Mouse (Mus musculus) liver, embryonic 16.5 days (tissue): ENCODE measurements around the gene Btbd6. TPM values are rescaled to one million over a fixed set of nuclear protein-coding genes. Genes with fewer than 3 reads are reported as not detected.

ENCODE experiments used
- ATAC-seq: fragments of 200-750 bp; cut with Nextera tagmentation; 2 replicates; pipeline ENCODE4 v1.8.0; 2017; ENCODE audit warnings: low read depth, mild to moderate bottlenecking, moderate number of reproducible peaks, moderate library complexity
- H3K27ac ChIP-seq: fragments of 300-500 bp; sonication (generic); 2 replicates; pipeline ENCODE4 v1.5.1; 2014; ENCODE audit warnings: mild to moderate bottlenecking, low read length
- H3K27me3 ChIP-seq: fragments of 300-500 bp; sonication (generic); 2 replicates; pipeline ENCODE4 v1.6.1; 2014; ENCODE audit warnings: low read depth, low read length, mixed read lengths; ENCODE audit not compliant: control insufficient read depth, insufficient read depth
- H3K36me3 ChIP-seq: fragments of 300-500 bp; sonication (generic); 2 replicates; pipeline ENCODE4 v1.6.1; 2014; ENCODE audit warnings: mild to moderate bottlenecking; ENCODE audit not compliant: control insufficient read depth, insufficient read depth
- H3K4me1 ChIP-seq: fragments of 300-500 bp; sonication (generic); 2 replicates; pipeline ENCODE4 v1.6.1; 2014; ENCODE audit warnings: low read depth, low read length, mixed read lengths; ENCODE audit not compliant: control insufficient read depth
- H3K4me2 ChIP-seq: fragments of 300-500 bp; sonication (generic); 2 replicates; pipeline ENCODE4 v1.6.1; 2014; ENCODE audit warnings: low read depth, low read length, mixed read lengths
- H3K4me3 ChIP-seq: fragments of 300-500 bp; sonication (generic); 2 replicates; pipeline ENCODE4 v1.5.1; 2014; ENCODE audit warnings: low read depth, mild to moderate bottlenecking, low read length
- H3K9ac ChIP-seq: fragments of 300-500 bp; sonication (generic); 2 replicates; pipeline ENCODE4 v1.6.1; 2014; ENCODE audit warnings: low read depth, low read length
- H3K9me3 ChIP-seq: fragments of 300-500 bp; sonication (generic); replicated peaks from 2 replicates; pipeline ENCODE4 v1.6.1; 2016; ENCODE audit warnings: low read length; ENCODE audit not compliant: control insufficient read depth
- WGBS: fragments of 180-500 bp; shearing (Covaris S2); extraction: QIAGEN DNeasy Blood & Tissue Kit; methylation state at CpG from one replicate; pipeline ENCODE4 v1.1.7; 2014; ENCODE audit not compliant: insufficient replicate concordance; 5-methylcytosine and 5-hydroxymethylcytosine counted together
- polyA plus RNA-seq: library from polyadenylated mRNA; unstranded; fragments of >200 nt; fragmentation: Nextera tagmentation; extraction: Ambion mirVana; gene quantifications from 2 replicates; pipeline ENCODE4 v1.2.1, GENCODE M21; 2015

Btbd6 gene
- polyA plus RNA-seq, 1 experiment from 2014 or later, result 4.5 TPM

DNA sequence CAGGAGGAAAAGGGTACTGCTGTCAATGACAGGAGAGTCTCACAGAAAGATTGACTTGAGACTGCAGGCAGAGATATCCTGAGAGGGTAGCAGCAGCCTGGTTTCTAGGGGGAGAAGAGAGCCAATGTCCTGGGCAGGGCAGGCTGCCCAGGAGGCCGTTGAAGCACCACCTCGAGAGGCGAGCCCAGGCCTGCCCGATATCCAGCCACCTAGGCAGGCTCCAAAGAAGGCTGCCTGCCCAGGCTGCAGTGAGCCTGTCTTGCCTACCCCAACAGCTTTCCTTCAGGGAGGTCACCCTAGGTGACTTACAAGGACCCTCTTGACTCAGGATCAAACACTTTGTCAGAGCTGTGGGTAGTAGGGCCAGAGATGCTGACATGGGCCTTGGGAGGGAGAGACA lies 36.0 kb upstream of the Btbd6 start:
- no peak overlapping the region for H3K27ac ChIP-seq
- ATAC-seq, result no peak
- H3K27me3 ChIP-seq, result peaks cover 2% of the 10 kb centered on the region; the same call in 1 of the 2 replicates
- no peaks in the 10 kb centered on the region for H3K9me3 ChIP-seq
- no peak overlapping the region for H3K4me2 ChIP-seq
- H3K4me3 ChIP-seq, result no peak overlapping the region
- H3K4me1 ChIP-seq, result peaks cover 9% of the 10 kb centered on the region
- no peaks in the 10 kb centered on the region for H3K36me3 ChIP-seq
- H3K9ac ChIP-seq, result no peak overlapping the region
- 89% methylated on average over 4 of the region's 4 CpGs for WGBS

DNA sequence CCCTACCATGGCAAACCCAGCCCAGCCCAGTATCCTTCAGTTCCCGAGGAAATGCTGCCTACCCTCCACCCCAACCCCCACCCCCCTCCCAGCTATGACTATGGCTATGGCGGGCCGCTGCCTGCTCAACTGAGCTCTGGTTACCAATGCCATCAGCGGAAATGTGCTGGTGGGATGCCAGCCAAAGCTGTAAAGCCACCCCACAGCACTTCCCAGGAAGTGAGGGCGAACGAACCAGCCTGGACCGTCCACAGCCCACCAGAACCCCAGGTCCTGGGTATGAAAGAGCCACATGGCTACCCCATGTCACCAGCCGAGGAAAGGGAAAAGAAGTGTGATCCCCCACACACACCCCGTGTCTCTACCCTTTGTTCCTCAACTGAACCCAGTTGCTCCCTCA lies 35.6 kb upstream of the Btbd6 start:
- H3K9me3 ChIP-seq, result no peaks in the 10 kb centered on the region
- no peak for ATAC-seq
- peaks cover 2% of the 10 kb centered on the region; the same call in 1 of the 2 replicates for H3K27me3 ChIP-seq
- H3K4me3 ChIP-seq, result no peak overlapping the region
- no peak overlapping the region for H3K4me2 ChIP-seq
- no peak overlapping the region for H3K27ac ChIP-seq
- 74% methylated on average over 9 of the region's 9 CpGs for WGBS
- no peaks in the 10 kb centered on the region for H3K36me3 ChIP-seq
- peaks cover 9% of the 10 kb centered on the region for H3K4me1 ChIP-seq
- no peak overlapping the region for H3K9ac ChIP-seq

DNA sequence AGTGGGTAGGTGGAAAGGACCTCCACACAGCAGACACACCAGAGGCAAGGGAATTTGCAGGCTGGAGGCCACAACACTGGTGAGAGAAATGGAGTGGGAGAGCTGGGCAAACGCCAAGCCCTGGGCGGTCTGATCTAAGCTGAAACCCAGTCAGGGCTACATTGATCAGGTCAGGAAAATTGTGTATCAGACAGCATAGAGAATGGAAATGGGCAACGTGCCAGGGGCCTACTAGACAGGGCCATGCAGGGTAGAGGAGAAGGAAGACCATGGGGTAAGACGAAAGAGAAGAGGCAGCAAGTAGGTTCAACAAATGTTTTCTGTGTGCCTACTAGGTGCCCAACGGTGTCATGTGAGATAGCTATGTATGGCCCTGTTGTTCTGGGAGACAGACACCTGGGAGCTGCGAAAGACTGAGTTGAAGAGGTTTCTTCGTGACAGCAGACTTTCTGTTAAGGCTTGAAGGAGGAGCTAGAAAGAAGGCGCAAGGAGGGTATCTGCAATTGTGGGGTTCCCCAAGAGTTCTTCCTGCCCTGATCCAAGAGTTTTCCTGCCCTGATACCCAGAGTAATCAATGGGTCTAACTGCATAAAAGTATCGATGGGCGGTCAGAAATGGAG lies 35.0 kb upstream of the Btbd6 start:
- peaks cover 2% of the 10 kb centered on the region; the same call in 1 of the 2 replicates for H3K27me3 ChIP-seq
- no peak for ATAC-seq
- no peaks in the 10 kb centered on the region for H3K9me3 ChIP-seq
- H3K9ac ChIP-seq, result peak overlapping the region; percentile 75; the same call in 1 of the 2 replicates
- 35% methylated on average over 10 of the region's 10 CpGs for WGBS
- H3K27ac ChIP-seq, result no peak overlapping the region; the same call in 1 of the 2 replicates
- H3K4me1 ChIP-seq, result peaks cover 9% of the 10 kb centered on the region
- H3K4me2 ChIP-seq, result peak overlapping the region; percentile 80
- no peaks in the 10 kb centered on the region for H3K36me3 ChIP-seq
- peak overlapping the region; percentile 73 for H3K4me3 ChIP-seq

DNA sequence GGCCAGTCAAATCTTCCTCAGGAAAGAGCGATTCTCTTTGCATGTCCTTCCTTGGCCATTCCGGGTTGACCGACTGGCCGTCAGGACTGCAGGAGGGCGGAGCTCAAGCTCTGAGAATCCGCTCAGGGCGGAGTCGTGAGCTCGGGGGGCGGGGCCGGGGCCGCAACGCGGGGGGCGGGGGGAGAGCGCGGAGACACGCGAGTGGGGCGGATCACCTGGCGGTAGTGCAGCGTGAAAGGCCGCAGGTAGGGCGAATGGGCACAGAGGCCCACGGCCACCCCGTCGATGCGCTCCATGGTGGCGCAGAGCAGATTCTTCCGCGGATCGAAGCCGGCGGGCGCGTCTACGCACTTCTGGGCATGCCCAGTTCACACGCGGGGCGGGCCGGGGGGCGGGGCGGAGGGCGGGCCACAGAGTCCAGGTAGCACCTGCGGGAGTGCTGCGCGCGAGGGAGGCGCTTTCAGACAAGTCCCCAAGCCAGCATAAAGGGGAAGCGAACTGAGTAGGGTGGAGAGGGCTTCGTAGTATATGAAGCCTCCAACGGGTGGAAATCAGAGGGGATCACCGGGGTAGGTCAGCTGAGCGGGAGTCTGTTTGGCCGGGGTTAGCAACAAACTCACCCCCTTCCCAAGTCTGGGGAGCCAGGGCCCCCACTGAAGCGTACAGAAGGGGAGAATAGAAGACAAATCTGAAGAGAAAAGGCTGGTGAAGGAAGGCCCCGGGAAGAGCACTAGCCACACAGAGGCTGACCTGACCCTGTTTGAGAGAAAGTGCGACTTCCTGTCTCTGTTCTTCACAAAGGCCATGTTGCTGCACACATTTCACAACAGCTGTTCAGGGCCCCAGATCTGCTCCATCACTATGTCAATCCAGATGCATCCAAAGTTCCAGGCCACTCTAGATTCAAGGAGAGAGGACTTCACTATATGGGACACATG lies 34.2 kb upstream of the Btbd6 start, which contains the start of gene Nudt14:
Gene Nudt14, minus strand, starts transcription at position 349 of the 938 bp plus-strand sequence.
- H3K4me1 ChIP-seq, result peaks cover 9% of the 10 kb centered on the region
- no peaks in the 10 kb centered on the region for H3K36me3 ChIP-seq
- H3K9me3 ChIP-seq, result no peaks in the 10 kb centered on the region
- peak; percentile 90 for ATAC-seq
- peak within 1 kb of the TSS; percentile 51 for H3K27ac ChIP-seq
- 1% methylated on average over 57 of the region's 58 CpGs for WGBS
- peak within 1 kb of the TSS; percentile 75 for H3K9ac ChIP-seq
- peaks cover 4% of the 10 kb centered on the region for H3K27me3 ChIP-seq
- H3K4me3 ChIP-seq, result peak within 1 kb of the TSS; percentile 73
- peak within 1 kb of the TSS; percentile 80 for H3K4me2 ChIP-seq

DNA sequence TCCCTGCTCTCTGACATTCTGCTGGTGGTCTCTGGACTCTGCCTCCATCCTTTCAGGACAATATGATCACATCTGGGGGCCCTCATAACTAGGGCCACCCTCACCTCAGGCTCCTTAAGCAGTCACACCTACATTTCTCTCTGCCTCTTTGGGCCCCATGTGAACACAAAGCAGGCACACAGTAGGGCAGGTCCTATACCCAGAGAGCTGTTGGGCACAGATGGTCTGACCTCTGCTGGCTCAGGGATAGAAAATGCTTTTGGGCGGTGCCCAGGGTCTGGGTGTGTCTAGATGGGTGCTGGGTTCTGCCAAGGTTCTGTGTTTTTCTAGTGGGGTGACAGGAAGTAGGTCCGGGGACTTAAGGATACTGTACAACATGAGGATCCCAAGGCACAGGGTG lies 32.6 kb upstream of the Btbd6 start:
- Histone ChIP-seq H3K27me3 (peaks cover 12% of the 10 kb centered on the region), H3K4me1 (peaks cover 9% of the 10 kb centered on the region)
- WGBS, result 56% methylated on average over 2 of the region's 2 CpGs

DNA sequence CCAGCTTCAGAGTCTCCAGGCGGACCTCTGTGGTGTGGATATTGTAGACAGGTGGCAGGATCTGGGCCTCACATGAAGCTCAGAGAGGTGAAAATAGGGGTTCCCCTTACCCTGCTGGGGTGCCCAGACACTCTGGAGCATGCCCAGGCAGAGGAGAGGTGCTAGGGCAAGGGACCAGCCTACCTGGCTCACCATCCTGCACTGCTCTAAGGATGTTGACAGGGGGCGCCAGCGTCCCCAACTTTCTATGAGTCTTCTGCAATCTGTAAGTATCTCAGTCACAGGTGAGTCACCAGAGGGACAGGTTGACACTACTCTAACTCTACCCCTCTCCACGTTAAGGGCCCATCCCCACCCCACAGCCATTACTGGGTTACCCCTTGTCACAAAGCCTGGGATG lies 29.0 kb upstream of the Btbd6 start:
- Histone ChIP-seq H3K4me1 (peaks cover 13% of the 10 kb centered on the region), H3K4me2 (no peak overlapping the region), H3K4me3 (no peak overlapping the region), H3K36me3 (no peaks in the 10 kb centered on the region), H3K9ac (no peak overlapping the region), H3K27ac (no peak overlapping the region), H3K9me3 (no peaks in the 10 kb centered on the region), H3K27me3 (peaks cover 45% of the 10 kb centered on the region)
- ATAC-seq, result no peak
- 22% methylated on average over 4 of the region's 4 CpGs for WGBS

More for the DNA sequence above, 32.6 kb upstream of the Btbd6 start:
- no peaks in the 10 kb centered on the region for H3K9me3 ChIP-seq
- H3K27ac ChIP-seq, result no peak overlapping the region
- no peaks in the 10 kb centered on the region for H3K36me3 ChIP-seq
- no peak overlapping the region for H3K4me3 ChIP-seq
- no peak overlapping the region for H3K9ac ChIP-seq
- no peak for ATAC-seq
- H3K4me2 ChIP-seq, result no peak overlapping the region

DNA sequence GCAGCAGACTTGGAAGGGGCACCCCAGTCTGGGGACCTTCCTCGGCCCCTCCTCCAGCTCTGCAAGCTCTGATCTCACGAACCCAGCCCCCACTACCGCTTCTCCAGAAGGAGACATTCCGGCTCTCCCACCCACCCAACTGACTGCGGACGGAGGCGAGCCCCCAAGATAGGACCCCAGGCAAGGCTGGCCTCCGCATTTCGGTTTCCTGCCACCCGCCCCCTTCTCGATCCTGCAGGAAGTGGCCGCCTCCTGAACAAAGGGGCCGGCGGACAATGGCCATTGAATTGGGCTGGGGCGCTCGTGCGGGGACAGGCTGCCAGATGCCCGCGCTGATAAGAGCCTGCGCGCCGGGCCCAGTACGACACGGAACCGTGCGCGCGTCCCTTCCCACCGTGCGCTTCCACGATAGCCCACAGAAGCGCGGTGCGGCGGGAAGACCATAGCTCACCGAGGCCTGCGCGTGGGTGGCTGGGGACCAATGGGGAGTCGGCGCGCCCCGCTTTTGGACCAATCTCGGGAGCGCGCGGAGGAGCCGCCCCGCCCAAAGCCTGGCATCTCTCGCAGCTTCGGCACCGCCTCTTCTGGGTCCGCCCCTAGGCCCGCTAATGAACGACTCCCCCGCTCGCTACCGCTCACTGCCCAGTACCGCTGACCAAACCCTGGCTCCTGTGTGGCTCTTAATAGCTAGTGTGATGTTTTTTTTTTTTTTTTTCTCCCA lies 26.1 kb upstream of the Btbd6 start:
- H3K4me2 ChIP-seq, result peak overlapping the region; percentile 97

DNA sequence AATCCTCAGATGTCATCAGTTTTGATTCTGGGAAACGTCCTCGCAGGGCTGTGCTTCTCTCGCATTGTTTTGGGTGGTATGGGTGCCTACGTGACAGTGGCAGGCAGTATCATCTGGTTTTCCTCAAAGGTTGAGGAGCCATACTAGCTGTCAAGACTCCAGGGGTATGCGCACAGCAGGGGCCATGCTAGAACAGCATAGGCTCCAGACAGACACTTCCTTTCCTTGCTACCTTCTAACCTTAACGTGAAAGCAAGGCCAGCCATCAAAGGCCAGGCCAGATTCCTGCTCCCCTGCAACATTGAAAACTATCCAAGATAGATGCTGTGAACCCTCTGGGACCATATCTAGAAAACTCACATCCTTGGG lies 25.5 kb upstream of the Btbd6 start:
- ATAC-seq, result no peak
- Histone ChIP-seq H3K4me1 (peaks cover 13% of the 10 kb centered on the region), H3K4me2 (peak overlapping the region; percentile 97), H3K36me3 (no peaks in the 10 kb centered on the region), H3K9me3 (no peaks in the 10 kb centered on the region), H3K27ac (no peak overlapping the region), H3K27me3 (peaks cover 48% of the 10 kb centered on the region), H3K4me3 (peak overlapping the region; percentile 62), H3K9ac (no peak overlapping the region)
- 5% methylated on average over 6 of the region's 6 CpGs for WGBS

More for the DNA sequence above, 26.1 kb upstream of the Btbd6 start:
- Histone ChIP-seq H3K27ac (no peak overlapping the region), H3K36me3 (no peaks in the 10 kb centered on the region), H3K4me3 (peak overlapping the region; percentile 62), H3K4me1 (peaks cover 11% of the 10 kb centered on the region), H3K9ac (peak overlapping the region; percentile 59), H3K9me3 (no peaks in the 10 kb centered on the region), H3K27me3 (peaks cover 48% of the 10 kb centered on the region)
- peak; percentile 86 for ATAC-seq
- WGBS, result under 1% methylated on average over 57 of the region's 58 CpGs
